Mouse (Mus musculus): Measurements from ENCODE around the gene Lrrc20.
"Not testable (repeated sequence)": the region's sequence is repeated elsewhere in the genome, so short reads cannot be mapped to it uniquely, and the experiment has no call there.

Gene Lrrc20

DNA sequence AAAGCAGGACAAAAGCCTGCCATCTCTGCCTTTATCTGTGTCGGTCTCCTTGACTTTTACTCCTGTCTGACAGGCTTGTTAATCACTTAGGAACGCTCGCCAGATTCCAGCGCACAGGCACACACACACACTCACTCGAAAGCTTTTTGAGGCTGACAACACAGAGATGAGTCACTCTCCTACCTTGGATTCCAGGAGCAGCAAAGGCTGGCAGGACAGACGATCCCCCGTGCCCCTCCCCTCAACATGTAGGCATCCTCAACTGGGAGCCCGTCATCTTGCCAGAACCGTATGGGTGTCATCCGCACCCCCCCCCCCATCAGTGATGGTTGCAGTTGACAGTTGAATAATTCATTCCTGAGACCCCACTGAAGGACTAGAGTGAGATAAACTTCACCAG, 94.6 kb downstream of the Lrrc20 start:
- no peak for DNase-seq (ENCODE audit: extremely low spot score, low spot score)

DNA sequence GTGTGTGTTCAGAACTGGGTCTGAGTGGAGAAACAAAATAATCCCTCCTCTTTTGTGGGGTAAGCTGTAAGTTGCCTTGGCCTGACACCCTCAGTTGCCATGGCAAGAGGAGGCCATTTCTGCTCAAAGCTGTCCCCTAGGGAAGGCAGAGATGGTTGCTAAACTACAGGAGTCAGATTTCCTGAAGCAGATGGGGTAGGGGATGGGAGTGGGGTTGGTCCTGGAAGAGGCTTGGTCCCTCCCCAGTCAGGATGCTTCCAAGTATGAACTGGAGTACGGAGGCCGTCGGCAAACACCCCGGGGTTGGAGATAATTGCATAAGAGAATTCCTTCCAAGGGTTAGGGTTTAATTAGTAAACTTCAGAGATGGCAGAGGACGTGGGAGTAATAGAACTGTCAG, 96.5 kb downstream of the Lrrc20 start:
- no peak for DNase-seq (ENCODE audit: extremely low spot score, low spot score)

DNA sequence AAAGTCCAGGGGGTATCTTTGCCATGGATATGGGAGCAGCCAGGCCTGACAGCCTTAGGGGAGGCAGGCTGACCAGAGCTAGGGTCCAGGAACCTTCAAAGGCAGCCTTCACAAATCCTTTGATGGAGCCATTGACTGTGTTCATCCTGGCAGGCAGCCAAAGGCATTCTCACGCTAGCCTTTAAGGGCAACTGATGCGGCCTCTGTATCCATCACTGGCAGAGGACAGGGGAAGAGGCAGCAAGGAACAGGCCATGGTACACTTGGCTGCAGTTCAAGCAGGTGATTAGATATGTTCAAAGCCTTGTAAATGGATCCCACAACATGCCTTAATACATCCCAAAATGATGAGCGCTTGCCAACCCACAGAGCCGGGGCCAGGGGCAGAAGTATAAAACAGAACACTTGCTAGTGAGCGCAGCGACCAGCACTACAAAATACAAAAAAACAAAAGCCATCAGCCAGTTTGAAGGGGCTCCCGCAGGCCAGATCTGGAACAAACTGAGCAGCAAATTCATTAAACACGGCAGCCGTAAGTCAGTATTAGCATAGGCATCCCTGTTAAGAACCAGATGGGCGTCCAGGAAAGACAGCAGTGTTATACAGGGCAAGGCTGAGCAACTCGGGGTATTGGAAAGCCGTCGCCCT, 100.6 kb downstream of the Lrrc20 start:
- DNase-seq (ENCODE audit: extremely low spot score, low spot score) = no peak

DNA sequence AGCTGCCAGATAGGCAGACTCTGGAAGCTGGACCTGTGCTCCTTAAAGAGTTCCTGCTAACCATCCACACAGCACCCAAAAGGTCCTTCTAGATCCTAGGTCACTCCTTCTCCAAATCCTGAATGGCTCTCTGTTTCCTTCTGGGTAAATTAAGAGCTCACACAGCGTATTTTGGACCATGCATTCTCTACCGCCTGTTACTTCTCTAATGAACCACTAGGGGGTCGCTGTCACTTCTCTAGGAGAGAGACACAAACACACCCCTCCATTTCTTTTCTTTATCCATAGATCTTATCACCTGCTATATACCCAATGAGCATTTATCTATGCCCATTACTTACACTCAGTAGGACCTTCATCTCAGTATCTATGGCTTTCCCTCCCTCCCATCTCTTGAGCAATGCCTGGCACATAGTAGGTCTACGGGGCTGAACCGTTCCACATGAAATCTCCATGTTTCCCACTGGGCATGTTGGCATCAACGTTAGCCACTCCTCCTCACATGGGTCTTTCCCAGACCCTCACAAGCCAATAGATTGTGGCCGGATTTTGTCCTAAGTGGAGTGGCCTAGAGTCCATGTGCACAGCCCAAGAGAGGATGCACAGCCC, 111.7 kb downstream of the Lrrc20 start:
- DNase-seq (ENCODE audit: extremely low spot score, low spot score) = no peak

DNA sequence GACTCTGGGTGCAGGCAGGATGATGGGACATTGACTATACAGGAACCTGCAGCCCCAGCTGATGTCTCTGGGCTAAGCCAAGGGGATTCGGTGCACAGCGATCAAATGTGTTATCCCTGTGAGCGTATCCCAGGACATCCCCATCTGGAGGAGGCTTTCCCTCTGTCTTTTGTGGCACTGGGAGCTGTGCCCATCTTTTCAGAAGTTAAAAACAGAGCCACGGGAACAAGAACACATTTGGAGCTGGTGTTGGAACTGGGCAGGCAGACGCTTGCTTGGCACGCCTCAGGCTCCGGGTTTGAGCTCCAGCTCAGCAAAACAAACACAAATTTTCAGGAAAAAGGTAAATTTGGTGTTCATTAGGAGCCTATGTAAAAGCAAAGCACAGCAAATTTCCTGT, 122.4 kb downstream of the Lrrc20 start:
- no peak for DNase-seq (ENCODE audit: extremely low spot score, low spot score)

DNA sequence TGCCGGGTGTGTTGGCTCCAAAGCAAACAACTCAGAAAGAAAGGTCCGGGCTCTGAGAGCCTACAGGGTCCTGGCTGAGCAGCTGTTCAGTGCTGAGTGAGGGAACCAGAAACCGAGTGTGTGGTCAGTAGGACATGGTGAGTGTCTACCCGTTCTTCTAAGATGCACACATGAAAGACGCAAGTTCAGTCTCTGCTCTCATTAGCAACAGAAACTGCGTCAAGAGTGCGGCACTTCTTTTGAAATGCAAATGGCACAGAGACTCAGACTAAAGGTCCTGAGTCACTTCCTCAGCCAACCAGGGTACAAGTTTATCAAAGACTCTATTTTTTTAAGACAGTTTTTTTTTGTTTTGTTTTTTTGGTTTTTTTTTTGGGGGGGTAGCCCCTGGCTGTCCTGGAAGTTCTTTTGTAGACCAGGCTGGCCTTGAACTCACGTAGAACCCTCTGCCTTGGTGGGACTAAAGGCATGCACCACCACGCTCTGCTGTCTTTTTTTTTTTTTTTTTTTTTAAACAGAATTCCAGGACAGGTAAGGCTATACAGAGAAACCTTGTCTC, 124.0 kb downstream of the Lrrc20 start:
- no peak for DNase-seq (ENCODE audit: extremely low spot score, low spot score)

DNA sequence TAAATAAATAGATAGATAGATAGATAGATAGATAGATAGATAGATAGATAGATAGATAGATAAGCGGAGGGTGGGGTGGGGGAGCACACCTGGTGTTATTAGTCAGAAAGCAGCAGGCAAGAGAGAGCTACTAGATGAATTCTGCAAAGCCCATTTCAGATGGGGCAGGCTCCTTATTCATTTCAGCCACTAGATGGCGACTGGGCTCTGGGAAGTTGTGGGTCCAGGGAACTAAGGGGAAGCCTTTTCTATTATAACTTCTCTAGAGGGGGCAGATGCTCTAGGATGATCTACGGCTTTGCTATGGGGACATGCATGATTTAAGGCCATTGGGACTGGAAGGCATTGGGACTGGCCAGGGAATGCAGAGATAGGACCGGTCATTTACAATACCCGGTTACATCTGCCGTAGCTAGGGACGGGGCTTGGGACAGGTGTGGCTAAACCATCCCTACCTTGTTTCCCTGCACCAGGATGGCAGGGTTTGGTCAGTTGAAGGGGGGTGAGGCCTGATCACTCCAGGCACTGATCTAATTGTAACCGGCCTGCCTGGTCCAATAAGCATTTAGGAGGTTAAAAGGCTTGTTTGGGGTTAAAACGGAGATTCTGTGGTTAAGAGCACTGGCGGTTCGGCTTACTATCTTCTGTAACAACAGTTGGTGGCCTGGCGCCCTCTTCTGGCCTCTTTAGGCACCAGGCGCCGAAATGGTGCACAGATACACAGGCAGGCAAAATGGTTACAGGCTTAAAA, 126.9 kb downstream of the Lrrc20 start:
- peak; percentile 70 for DNase-seq (ENCODE audit: extremely low spot score, low spot score)

DNA sequence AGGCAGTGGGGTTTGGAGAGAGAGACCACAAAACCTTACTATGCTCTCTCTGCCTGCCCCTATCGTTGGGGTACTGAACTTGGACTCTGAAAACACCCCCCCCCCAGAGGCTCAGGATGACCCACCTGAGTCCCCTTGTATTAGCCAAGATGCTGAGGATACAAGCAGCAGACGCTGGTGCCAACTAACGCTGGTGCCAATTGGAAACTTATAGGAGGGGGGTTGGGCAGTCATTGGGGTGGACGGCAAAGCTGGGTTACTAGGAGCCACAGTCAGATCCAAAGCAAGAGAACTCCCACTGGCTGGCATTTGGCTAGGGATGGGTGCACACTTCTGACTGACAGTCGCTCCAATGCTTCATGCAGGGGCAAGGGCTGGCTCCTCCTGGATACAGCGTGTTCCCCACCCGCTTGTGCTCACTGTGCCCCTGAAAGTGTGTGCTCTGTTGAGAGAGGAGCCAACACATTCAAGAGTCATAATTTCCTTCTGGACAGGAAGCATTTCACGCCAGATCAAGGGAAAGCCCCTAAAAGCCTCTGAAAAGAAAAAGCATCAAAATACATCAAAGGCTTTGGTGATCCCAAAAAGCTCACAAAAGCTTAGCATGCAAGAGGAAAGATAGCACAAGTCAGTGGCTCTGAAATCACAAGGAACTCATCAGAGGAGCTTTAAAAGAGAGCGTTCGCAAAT, 128.9 kb downstream of the Lrrc20 start:
- DNase-seq (ENCODE audit: extremely low spot score, low spot score) = no peak

DNA sequence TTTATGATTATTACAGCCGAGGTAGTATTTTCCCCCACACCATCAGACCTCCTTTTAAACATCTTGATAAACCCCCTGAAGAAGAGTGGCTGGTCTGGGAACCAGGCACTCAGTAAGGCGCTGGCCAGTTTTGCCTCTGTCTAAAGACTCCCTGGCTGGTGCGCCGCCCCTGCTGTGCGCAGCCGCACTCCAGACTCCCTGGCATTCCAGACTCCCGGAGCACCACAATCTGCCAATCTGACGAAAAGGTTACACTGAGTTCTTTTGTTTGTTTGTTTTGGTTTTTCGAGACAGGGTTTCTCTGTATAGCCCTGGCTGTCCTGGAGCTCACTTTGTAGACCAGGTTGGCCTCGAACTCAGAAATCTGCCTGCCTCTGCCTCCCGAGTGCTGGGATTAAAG, 129.8 kb downstream of the Lrrc20 start:
- DNase-seq (ENCODE audit: extremely low spot score, low spot score) = not testable (repeated sequence)

DNA sequence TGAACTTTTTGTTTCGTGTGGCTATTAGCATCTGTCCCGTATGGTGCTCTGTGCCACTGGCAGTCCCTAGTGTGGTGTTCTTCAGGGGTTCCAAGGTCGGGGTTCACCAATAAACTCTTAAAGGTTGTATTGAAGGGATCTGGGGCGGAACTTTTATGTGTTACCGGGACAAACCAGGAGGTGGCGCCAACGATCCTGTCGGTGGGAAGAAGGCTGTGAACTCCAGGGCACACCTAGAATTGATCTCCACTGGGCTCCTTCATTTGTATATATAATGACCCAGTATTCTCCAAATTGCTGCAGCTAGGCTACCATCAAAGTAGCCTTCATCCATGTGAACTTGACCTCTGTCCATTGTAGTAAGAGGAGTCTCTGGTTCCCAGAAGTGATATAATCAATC, 130.2 kb downstream of the Lrrc20 start:
- peak; percentile 75 for DNase-seq (ENCODE audit: extremely low spot score, low spot score)

DNA sequence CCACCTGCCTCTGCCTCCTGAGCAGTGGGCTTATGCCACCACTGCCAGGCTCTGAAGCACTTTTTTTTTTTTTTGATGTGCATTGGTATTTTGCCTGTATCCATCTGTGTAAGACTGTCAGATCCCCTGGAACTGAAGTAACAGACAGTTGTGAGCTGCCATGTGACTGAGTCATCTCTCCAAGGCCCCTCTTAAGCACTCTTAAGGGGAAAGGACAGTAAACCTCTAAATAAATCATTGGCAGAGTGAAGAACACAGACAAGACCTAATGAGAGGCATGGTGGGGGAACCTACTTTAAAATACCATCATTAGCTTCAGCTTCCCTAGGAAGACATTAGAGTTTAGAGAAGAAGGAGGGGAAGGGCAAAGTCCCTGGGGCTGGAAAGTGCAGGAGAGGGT, 132.6 kb downstream of the Lrrc20 start:
- DNase-seq (ENCODE audit: extremely low spot score, low spot score) = no peak

DNA sequence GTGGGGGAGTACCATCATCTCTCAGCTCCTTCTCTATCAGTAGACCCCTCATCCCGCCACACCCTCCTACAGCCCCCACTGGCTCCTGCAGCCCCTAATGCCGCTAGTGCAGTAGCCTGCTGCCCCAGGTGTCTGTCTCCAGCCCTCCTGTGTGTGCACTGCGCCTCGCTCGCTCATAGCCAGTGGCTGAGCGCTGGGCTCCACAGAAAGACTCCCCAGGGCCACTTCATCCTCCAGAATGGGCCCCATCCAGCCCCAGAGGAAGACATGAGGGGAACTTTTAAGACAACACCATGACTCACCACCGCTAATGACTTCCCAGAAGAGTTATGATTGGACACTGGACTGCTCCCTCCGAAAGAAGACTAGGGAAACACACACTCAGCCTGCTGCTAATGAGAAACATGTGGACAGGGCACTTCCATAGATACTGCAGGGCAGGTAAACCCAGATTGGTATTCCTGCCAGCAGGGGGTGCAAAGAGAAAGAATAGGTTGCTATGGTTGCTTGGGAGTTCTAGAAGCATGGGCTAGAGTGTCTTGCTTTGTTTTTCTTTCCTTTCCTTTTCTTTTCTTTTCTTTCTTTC, 135.1 kb downstream of the Lrrc20 start:
- DNase-seq (ENCODE audit: extremely low spot score, low spot score) = peak; percentile 23

DNA sequence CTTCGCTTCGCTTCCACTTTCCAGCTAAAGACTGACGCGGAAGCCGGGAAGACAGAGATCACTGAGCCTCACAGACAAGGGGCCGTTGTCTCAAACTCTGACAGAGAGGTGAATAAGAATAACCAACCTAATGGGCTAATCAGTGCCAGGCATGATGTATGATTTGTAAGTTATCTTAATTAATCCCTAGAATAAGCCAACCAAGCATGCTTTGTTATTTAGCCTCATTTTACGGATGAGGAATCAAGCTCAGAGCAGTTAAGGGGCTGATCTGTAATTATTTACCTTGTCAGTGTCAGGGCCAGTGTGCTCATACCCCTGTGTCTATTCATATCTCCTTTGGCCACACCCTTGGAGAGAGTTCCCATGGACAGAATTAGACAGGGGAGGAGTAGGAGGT, 138.7 kb downstream of the Lrrc20 start:
- no peak for DNase-seq (ENCODE audit: extremely low spot score, low spot score)

DNA sequence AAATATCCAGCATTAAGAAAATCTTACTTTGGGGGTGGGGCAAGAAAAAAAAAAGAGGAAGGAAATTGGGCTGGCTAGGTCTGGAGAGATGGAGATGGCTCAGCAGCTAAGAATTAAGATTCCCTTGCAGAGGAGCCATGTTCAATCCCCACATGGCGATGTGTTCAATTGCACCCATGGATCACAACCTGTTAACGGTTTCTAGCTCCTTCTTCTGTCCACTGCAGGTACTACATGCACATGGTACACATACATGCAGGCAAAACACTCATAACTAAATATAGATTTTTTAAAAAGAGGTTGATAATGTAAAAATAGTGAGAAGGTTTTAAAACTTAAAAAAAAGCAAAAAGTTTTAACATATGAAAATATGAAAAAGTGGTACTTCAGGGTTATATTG, 142.9 kb downstream of the Lrrc20 start:
- DNase-seq (ENCODE audit: extremely low spot score, low spot score) = no peak

DNA sequence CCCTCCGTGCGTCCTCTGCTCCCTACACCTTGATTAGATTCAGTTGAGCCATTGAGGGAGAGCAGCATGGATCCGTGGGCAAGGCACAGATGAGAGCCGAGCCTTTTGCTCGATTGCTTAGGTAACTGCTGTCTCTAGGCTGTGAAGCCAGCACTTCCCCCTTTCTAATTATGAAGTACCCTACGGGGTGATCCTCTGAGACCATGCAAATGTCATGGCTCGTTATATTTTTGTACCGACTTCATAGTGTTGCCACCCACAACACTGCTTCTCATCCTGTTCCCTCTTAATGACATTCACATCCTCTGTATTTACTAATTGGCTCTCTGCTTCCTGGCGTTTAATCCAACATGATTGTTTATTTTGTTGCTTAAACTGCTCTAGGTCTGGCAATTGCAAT, 146.1 kb downstream of the Lrrc20 start:
- DNase-seq (ENCODE audit: extremely low spot score, low spot score) = no peak

DNA sequence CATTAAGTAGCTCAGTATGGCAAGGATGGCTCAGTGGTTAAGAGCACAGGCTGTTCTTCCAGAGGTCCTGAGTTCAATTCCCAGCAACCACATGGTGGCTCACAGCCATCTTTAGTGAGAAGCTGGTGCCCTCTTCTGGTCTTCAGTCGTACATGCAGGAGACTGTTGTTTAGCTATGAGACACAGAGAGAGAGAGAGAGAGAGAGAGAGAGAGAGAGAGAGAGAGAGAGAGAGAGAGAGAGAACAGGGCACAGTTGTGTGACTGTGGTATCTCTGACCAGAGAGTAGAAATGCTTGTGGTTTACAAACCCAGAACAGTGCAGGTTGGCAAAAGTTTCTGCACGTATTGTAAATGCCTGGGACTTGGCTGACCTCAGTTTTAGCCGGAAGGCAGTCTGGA, 148.3 kb downstream of the Lrrc20 start:
- DNase-seq (ENCODE audit: extremely low spot score, low spot score) = not testable (repeated sequence)

DNA sequence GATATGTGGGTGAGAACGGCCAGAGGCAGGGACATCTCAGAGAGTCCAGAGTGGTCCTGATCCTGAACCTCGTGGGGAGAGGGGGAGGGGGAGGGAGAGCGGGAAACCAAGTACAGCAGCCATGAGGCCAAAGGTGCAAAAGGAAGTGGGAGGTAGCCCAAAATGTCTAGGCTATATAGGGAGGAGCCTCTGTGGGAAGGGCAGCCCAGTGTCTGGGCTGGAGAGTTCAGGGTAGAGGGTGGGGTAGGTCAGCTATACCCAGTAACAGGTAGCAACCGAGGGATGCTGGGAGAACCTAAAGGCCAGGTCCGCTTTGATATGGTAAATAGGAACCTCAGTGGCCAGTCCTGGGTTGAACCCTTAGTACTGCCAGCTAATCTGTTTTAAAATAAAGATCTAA, 149.2 kb downstream of the Lrrc20 start:
- DNase-seq (ENCODE audit: extremely low spot score, low spot score) = no peak

DNA sequence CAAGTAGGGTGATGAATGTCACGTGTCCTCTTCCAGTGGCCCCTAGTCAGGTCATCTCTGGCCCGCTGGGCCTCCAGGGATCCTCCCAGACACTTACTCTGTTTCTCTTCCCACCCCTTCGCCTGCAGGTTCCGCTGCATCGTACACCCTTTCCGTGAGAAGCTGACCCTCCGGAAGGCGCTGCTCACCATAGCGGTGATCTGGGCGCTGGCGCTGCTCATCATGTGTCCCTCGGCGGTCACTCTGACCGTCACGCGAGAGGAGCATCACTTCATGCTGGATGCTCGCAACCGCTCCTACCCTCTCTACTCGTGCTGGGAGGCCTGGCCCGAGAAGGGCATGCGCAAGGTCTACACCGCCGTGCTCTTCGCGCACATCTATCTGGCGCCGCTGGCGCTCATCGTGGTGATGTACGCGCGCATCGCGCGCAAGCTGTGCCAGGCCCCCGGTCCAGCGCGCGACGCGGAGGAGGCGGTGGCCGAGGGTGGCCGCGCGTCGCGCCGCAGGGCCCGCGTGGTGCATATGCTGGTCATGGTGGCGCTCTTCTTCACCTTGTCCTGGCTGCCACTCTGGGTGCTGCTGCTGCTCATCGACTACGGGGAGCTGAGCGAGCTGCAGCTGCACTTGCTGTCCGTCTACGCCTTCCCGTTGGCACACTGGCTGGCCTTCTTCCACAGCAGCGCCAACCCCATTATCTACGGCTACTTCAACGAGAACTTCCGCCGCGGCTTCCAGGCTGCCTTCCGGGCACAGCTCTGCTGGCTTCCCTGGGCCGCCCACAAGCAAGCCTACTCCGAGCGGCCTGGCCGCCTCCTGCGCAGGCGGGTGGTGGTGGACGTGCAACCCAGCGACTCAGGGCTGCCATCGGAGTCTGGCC, 150.0 kb downstream of the Lrrc20 start:
- DNase-seq (ENCODE audit: extremely low spot score, low spot score) = peak; percentile 57

DNA sequence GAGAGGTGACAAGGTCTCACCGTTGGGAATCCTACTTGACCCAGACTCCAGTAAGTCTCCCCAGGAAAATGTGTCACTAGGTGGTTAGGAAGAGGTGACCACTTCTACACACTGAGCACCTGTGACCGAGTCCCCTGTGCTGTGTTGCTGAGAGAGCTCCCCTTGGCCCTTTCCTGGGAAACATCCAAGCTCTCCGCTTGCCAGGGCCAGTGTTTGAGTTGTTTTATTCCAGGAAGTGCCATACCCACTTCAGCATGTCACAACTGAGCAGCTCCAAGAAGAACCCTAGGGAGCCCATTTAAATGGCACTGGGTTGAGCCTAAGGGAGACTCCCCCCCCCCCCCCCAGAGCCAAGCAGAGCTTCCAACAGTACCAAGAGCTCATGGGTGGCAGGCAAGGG, 150.9 kb downstream of the Lrrc20 start:
- DNase-seq (ENCODE audit: extremely low spot score, low spot score) = no peak

DNA sequence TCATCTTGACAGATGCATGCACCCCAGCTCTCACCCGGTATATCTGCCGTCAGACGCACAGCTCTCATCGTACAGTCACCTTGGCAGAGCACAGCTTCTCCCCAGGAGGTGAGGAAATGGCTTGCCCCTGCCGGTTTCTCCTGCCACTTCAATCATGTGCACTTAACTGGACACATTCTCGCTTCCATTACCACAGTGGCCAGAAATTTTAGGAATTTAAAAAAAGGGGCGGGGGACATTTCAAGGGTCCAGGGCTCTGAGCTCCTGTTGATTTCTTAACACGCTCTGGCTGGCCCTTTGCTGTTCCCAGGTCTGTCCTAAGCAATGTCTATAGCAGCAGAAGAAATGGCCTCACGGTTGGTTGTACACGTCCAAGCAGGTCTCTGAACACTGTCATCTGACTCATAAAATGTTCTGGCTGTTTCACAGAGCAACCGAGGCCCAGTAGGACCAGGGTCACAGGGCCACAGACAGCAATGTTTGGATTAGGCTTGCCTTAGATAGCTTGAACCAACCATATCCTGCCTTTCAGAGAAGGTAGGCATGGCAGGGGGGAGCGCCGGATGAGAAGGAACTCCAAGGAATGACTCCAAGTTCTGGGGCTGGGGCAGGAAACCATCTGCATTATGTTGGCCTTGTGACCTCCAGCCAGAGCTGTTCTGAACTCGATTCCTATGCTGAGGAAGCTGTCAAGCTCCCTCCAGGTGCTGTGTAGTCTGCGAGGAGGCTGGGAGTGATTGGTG, 151.8 kb downstream of the Lrrc20 start:
- peak; percentile 29 for DNase-seq (ENCODE audit: extremely low spot score, low spot score)
